Mouse (Mus musculus) stomach, embryonic 14.5 days (tissue): Measurements from ENCODE around the gene Prdm16. TPM values are rescaled to one million over a fixed set of nuclear protein-coding genes. Genes with fewer than 3 reads are reported as not detected.

ENCODE experiments used
- ATAC-seq: fragments of 200-750 bp; cut with Nextera tagmentation; 2 replicates; pipeline ENCODE4 v1.8.0; 2017; ENCODE audit warnings: low read depth, moderate TSS enrichment; ENCODE audit not compliant: insufficient number of reproducible peaks, insufficient read depth, low FRiP score
- H3K27ac ChIP-seq: fragments of 300-500 bp; sonication (generic); 2 replicates; pipeline ENCODE4 v1.5.1; 2014; ENCODE audit warnings: mild to moderate bottlenecking, low read length, moderate library complexity, mixed read lengths
- H3K27me3 ChIP-seq: fragments of 300-500 bp; sonication (generic); 2 replicates; pipeline ENCODE4 v1.6.1; 2014; ENCODE audit warnings: low read length, control low read depth, mixed read lengths; ENCODE audit not compliant: control insufficient read depth, insufficient read depth
- H3K36me3 ChIP-seq: fragments of 300-500 bp; sonication (generic); 2 replicates; pipeline ENCODE4 v1.6.1; 2014; ENCODE audit warnings: mild to moderate bottlenecking, control low read depth, low read length, moderate library complexity, mixed read lengths; ENCODE audit not compliant: control insufficient read depth, insufficient read depth
- H3K4me1 ChIP-seq: fragments of 300-500 bp; sonication (generic); 2 replicates; pipeline ENCODE4 v1.6.1; 2014; ENCODE audit warnings: low read length, control low read depth, mixed read lengths; ENCODE audit not compliant: control insufficient read depth, insufficient read depth
- H3K4me2 ChIP-seq: fragments of 300-500 bp; sonication (generic); replicated peaks from 2 replicates; pipeline ENCODE4 v1.6.1; 2014; ENCODE audit warnings: low read depth, low read length, control low read depth
- H3K4me3 ChIP-seq: fragments of 300-500 bp; sonication (generic); 2 replicates; pipeline ENCODE4 v1.5.1; 2014; ENCODE audit warnings: low read depth, low read length, control low read depth
- H3K9ac ChIP-seq: fragments of 300-500 bp; sonication (generic); replicated peaks from 2 replicates; pipeline ENCODE4 v1.6.1; 2014; ENCODE audit warnings: low read depth, mild to moderate bottlenecking, control low read depth, low read length, moderate library complexity, mixed read lengths
- H3K9me3 ChIP-seq: fragments of 300-500 bp; sonication (generic); 2 replicates; pipeline ENCODE4 v1.6.1; 2016; ENCODE audit warnings: low read depth, low read length, control low read depth; ENCODE audit not compliant: control insufficient read depth
- WGBS: fragments of 180-500 bp; shearing (Covaris S2); extraction: QIAGEN DNeasy Blood & Tissue Kit; methylation state at CpG from one replicate; pipeline ENCODE4 v1.1.7; 2014; 5-methylcytosine and 5-hydroxymethylcytosine counted together
- polyA plus RNA-seq: library from polyadenylated mRNA; unstranded; fragments of >200 nt; fragmentation: Nextera tagmentation; extraction: Ambion mirVana; gene quantifications from 2 replicates; pipeline ENCODE4 v1.2.1, GENCODE M21; 2014

Gene Prdm16
- polyA plus RNA-seq, 1 experiment from 2014 or later: 18.4 TPM

GRCm38 (mm10) chr4:154602409-154602808 lies 34.3 kb downstream of the Prdm16 start:
- 79% methylated on average over 10 of the region's 10 CpGs for WGBS
- H3K4me1 ChIP-seq: peaks cover 7% of the 10 kb centered on the region; the same call in 1 of the 2 replicates
- H3K4me3 ChIP-seq: no peak overlapping the region
- H3K9me3 ChIP-seq: no peaks in the 10 kb centered on the region
- no peak overlapping the region for H3K27ac ChIP-seq
- H3K4me2 ChIP-seq: no peak overlapping the region
- no peaks in the 10 kb centered on the region for H3K27me3 ChIP-seq
- H3K36me3 ChIP-seq: no peaks in the 10 kb centered on the region
- H3K9ac ChIP-seq: no peak overlapping the region
- no peak for ATAC-seq

- Histone ChIP-seq H3K4me3 (no peak overlapping the region), H3K9me3 (no peaks in the 10 kb centered on the region), H3K36me3 (no peaks in the 10 kb centered on the region), H3K4me1 (peaks cover 11% of the 10 kb centered on the region; the same call in 1 of the 2 replicates), H3K27me3 (no peaks in the 10 kb centered on the region), H3K27ac (no peak overlapping the region), H3K4me2 (no peak overlapping the region), H3K9ac (no peak overlapping the region)
- no peak for ATAC-seq
- 67% methylated on average over 3 of the region's 3 CpGs for WGBS
These were observed 35.7 kb downstream of the Prdm16 start for GRCm38 (mm10) chr4:154601006-154601405.

- Histone ChIP-seq H3K4me1 (peaks cover 17% of the 10 kb centered on the region; the same call in 1 of the 2 replicates), H3K27ac (no peak overlapping the region), H3K4me2 (no peak overlapping the region), H3K9me3 (no peaks in the 10 kb centered on the region), H3K4me3 (no peak overlapping the region), H3K9ac (no peak overlapping the region), H3K27me3 (no peaks in the 10 kb centered on the region), H3K36me3 (no peaks in the 10 kb centered on the region)
- ATAC-seq: no peak
- 42% methylated on average over 10 of the region's 10 CpGs for WGBS
These were observed 36.7 kb downstream of the Prdm16 start for GRCm38 (mm10) chr4:154599977-154600376.

- no peak overlapping the region for H3K4me3 ChIP-seq
- no peak overlapping the region for H3K9ac ChIP-seq
- H3K9me3 ChIP-seq: no peaks in the 10 kb centered on the region
- peaks cover 26% of the 10 kb centered on the region; the same call in 1 of the 2 replicates for H3K4me1 ChIP-seq
- H3K36me3 ChIP-seq: no peaks in the 10 kb centered on the region
- 32% methylated on average over 7 of the region's 7 CpGs for WGBS
- no peak overlapping the region for H3K4me2 ChIP-seq
- no peak for ATAC-seq
- H3K27ac ChIP-seq: no peak overlapping the region
- no peaks in the 10 kb centered on the region for H3K27me3 ChIP-seq
These were observed 38.3 kb downstream of the Prdm16 start for GRCm38 (mm10) chr4:154598357-154598756.

- Histone ChIP-seq H3K4me2 (no peak overlapping the region), H3K27me3 (no peaks in the 10 kb centered on the region), H3K9me3 (no peaks in the 10 kb centered on the region), H3K27ac (no peak overlapping the region), H3K9ac (no peak overlapping the region), H3K4me3 (no peak overlapping the region), H3K36me3 (no peaks in the 10 kb centered on the region), H3K4me1 (peaks cover 26% of the 10 kb centered on the region; the same call in 1 of the 2 replicates)
- ATAC-seq: no peak; the same call in 1 of the 2 replicates
- WGBS: 66% methylated on average over 4 of the region's 4 CpGs
These were observed 39.9 kb downstream of the Prdm16 start for GRCm38 (mm10) chr4:154596805-154597204.

GRCm38 (mm10) chr4:154594761-154595556 lies 41.7 kb downstream of the Prdm16 start:
- H3K27me3 ChIP-seq: no peaks in the 10 kb centered on the region

GRCm38 (mm10) chr4:154594116-154594760 lies 42.4 kb downstream of the Prdm16 start:
- no peak overlapping the region for H3K4me3 ChIP-seq
- H3K4me1 ChIP-seq: peaks cover 26% of the 10 kb centered on the region; the same call in 1 of the 2 replicates
- WGBS: 35% methylated on average over 17 of the region's 17 CpGs
- H3K4me2 ChIP-seq: no peak overlapping the region
- no peak for ATAC-seq
- H3K9ac ChIP-seq: no peak overlapping the region
- H3K9me3 ChIP-seq: no peaks in the 10 kb centered on the region
- H3K36me3 ChIP-seq: no peaks in the 10 kb centered on the region
- no peaks in the 10 kb centered on the region for H3K27me3 ChIP-seq
- peak overlapping the region; percentile 48; the same call in 1 of the 2 replicates for H3K27ac ChIP-seq

More at GRCm38 (mm10) chr4:154594761-154595556, 41.7 kb downstream of the Prdm16 start:
- WGBS: 13% methylated on average over 21 of the region's 21 CpGs
- peaks cover 26% of the 10 kb centered on the region; the same call in 1 of the 2 replicates for H3K4me1 ChIP-seq
- peak overlapping the region; percentile 48; the same call in 1 of the 2 replicates for H3K27ac ChIP-seq
- no peak for ATAC-seq
- no peaks in the 10 kb centered on the region for H3K36me3 ChIP-seq
- H3K4me2 ChIP-seq: no peak overlapping the region
- no peak overlapping the region for H3K9ac ChIP-seq
- H3K9me3 ChIP-seq: no peaks in the 10 kb centered on the region
- no peak overlapping the region for H3K4me3 ChIP-seq

- Histone ChIP-seq H3K4me1 (peaks cover 25% of the 10 kb centered on the region; the same call in 1 of the 2 replicates), H3K36me3 (no peaks in the 10 kb centered on the region), H3K9ac (no peak overlapping the region), H3K4me2 (no peak overlapping the region), H3K27me3 (no peaks in the 10 kb centered on the region), H3K4me3 (no peak overlapping the region), H3K27ac (peak overlapping the region; percentile 82), H3K9me3 (no peaks in the 10 kb centered on the region)
- ATAC-seq: peak; percentile 77
- WGBS: 31% methylated on average over 13 of the region's 13 CpGs
These were observed 44.1 kb downstream of the Prdm16 start for GRCm38 (mm10) chr4:154592562-154592961.
